Mouse (Mus musculus) adipocyte (in vitro differentiated cells): Measurements from ENCODE around the gene Brdt.
A peak's percentile ranks its signal among the peaks of the same experiment; 100 is the strongest.

ENCODE experiments used
- DNase-seq: peaks from one replicate; pipeline ENCODE4 v3.0.0-alpha.2; 2016; ENCODE audit warnings: low spot score

Gene Brdt

DNA sequence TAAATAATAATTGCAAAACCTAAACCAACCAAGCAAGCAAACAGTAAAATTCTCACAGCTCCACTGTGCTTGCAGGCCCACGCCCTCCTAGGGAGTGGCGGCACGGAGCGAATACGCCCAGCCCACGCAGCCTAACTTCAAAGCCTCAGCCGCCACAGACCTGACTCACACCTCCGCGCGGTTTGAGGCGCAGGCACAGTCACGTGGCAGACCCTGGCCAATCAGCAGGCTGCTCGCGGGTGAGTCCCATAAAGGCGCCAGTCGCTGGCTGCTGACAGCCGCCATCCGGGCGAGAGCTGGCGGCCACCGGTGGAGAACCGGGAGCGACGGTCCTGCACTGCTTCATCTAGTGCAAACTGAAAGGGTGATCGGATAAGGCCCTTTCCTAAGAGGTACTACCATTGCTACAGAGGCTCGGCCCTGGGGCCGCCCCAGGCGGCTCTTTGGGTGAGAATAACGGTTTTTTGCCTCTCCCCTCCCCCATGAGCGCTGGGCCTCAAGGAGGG is at the start of gene Brdt:
TSS of gene Brdt (plus strand) at position 244 of the 506 bp plus-strand sequence.
- no peak for DNase-seq

DNA sequence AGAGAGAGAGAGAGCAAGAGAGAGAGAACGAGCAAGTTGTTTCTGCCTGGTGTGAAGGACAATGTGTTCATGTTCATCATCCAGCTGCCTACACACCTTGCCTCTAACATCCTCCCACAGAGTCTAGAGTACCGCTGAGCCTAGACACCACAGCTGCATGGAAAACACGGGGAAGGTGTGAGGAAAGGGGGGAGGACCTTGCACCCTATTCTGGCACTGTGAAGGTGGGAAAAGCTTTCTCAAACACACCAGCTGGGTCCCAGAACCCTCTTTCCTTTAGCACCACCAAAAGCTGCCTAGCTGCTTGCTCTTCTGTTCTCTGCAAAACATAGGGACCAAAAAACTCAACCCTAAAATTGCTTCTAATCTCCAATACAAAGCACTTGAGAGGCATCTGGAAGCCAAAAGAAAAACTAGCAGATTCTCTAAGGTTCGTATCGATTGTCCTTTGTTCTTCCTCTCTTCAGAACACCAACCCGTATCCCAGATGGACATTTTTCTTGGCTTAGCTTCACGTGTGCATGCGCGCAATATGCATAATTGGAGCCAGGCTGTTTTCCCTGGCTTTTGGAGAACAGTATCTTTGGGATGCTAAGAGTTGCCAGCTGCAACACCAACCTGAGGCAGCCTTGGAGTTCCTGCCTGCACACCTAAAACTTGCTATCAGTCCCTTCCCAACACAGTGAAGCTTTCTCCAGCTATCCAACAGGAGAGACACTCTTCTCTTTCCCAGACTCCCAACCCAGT is 48.2 kb upstream of the Brdt start:
- no peak for DNase-seq

DNA sequence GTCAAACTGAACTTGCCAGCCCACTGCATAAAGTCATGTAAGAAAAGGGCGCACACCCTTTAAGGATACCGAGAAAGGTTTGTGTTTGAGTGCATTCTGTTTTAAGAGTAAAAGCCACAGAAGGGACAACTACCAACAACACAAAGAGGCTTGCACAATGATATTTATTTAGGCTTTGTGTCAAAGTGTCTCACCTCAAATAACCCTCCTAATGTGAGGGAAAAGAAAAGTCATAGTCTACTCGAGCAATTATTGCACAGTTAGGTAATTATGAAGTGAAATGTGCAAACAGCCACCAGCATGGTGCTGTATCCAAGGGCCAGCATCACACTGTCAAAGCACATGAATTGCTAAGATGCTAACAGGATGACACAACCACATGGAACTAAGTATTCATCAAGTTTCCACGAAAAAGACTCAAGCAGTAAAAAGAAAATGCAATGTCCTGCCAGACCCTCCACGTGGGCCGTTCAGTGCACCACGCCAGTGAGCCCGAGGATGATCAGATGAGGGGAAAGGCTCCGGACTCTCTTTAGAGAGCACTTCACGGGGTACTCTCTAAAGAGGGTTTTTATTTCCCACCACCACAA is 46.9 kb upstream of the Brdt start:
- DNase-seq: peak; percentile 74

DNA sequence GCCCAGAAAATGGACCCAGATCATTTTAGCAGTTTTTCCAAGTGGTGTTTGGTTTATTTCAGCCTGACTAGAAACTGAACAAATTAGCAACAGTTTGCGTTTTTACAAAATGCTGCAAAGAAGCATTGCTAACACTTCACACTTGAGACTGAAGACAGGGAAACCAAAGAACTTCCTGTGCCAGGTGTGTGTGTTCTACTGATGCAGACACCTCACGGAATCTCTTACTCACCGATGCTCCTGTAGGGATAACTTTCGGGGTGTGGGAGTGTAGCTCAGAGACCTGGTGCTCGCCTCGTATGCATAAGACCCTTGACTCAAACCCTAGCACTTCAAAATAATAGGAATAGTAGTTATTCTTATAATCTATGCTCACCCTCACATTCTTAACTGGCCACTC is 45.4 kb upstream of the Brdt start:
- no peak for DNase-seq

DNA sequence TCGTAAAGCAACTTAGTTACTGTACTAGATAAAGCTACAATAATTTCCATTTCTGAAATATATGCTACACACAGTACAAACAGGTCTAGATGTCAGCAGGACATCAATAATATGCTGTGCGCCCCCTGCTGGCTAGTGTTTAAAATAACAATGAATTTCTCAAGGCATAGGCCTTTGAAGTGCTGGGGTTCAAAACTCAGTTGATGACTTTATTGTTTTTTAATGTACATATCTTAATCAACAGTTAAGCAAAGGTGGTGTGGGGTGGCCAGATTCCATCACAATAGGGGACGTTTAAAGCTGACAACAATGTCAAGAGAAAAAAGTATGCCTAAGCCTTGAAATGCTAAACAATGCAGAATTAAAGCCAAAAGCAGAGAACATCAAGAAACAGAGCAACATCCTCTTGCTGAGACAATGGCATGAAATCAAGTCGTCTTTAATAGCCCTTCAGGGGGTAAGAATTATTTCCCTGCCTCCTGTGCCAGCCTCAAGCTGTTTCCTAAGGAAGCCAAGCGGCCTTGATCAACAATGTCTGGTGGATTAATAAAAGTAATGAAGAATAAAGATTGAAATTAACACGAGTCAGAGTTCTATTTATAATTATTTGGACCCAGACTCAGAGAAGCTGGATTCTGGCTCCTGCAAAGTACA is 43.6 kb upstream of the Brdt start:
- peak; percentile 93 for DNase-seq

DNA sequence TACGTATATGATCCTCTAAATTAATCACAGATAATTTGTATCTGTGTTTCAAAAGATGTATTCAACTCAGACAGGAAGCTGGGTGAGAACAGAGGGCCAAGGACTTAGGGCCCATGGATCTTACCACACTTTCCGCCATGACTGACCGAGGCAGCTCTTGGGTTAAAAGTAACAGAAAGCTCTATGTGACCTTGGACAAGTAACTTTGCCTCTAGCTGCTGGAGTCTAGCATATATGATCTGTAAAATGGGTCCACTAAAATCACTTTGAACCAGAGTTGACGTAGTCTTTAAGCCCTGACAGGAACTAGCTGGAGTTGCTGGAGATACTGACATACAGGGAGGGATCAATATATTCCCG is 43.1 kb upstream of the Brdt start:
- peak; percentile 50 for DNase-seq

DNA sequence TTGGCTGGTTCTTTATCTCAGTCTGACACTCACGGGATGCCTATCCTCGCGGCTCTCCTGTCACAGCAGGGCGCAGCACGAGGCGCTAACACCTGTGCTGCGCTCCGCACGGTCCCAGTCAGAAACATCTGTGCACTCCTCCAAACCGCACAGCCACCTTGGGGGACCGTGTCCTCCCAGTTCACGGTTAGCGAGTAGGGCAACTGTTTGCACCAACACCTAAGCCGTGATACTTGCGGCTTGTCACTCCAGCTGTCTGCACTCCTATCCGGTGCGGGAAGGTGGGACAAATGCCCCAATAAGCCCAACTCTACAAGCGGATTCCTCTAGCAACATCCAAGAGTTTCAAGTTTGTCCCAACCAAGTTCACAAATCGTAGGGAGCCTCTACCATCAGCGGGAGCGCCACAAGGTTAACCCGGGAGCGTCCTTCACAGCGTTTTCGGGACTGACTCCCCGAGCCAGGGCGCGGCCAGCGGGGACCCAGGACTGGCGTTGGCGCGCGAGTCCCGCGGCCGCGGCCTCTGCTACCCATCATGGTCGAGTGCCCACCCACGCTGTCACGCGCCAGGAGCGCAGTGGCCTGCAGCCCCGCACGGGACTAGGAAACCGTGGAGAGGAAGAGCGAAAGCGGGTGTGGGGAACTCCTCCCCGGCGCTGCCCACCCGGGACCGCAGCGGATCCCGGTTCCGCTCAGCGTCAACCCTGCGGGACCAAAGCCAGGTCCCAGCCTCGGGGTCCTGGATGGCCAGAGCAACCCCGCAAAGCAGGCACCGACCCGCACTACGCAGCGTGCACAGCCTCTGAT is 42.3 kb upstream of the Brdt start:
- DNase-seq: peak; percentile 57

DNA sequence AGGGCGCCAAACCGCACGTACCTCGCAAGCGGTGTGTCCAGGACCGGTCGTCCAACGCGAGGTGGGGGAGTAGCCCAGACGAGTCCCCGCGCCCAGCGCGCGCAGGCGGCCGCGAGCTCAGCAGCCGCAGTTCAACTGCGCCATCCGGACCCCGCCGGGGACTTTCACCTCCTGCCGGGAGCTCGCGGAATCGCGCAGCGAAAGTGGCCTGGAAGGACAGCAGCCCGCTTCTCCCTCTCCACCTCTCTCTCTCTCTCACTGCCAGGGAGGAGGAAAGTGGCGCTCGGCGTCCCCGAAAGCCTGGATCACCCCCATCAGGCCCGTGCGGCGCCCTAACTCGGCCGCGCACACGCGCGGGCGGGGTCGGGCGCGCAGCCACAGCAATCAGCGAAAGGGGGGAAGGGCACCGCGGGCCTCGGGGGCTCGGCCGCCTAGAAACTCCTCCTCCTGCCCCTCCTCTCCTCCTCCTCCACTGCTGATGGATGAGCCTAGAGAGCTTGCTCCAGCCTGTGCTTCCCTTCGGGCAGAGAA is 41.7 kb upstream of the Brdt start, which contains the start of gene Tgfbr3:
TSS of gene Tgfbr3 (minus strand) at position 396 of the 531 bp plus-strand sequence.
- DNase-seq: peak; percentile 90

DNA sequence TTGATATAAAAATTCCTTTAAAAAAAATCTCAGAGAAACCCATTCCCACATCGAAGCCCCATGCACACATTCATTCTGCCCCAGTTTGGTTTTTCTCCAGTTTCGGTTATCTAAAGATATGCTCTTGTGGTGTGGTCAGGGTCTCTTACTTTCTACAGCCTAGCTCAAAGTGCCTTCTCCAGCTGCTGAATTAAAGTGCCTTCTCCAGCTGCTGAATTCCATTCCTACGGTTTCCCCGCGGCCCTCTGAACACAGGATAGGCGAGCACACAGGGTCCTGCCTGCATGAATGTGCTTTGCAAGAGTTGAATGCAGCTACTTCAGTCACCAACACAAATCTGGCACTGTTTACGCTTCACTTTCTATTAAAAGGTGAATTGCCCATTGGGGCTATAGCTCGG is 41.0 kb upstream of the Brdt start:
- no peak for DNase-seq

DNA sequence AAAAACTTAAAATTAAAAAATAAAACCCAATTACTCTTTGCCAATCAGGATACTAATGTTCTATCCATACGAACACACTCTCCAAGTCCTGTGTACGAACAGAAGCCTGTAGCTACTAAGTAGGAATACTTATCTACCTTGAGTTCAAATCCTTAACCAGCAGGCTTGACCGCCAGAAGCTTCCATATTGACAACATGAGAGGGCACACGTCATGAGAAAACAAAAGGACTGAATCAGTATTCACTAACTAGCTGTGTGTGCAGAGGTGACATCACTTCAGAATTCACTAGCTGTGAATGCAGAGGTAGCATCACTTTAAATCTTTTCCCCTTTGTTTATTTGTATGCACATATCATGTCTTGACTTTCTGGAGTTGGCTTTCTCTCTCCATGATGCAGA is 36.9 kb upstream of the Brdt start:
- DNase-seq: no peak

DNA sequence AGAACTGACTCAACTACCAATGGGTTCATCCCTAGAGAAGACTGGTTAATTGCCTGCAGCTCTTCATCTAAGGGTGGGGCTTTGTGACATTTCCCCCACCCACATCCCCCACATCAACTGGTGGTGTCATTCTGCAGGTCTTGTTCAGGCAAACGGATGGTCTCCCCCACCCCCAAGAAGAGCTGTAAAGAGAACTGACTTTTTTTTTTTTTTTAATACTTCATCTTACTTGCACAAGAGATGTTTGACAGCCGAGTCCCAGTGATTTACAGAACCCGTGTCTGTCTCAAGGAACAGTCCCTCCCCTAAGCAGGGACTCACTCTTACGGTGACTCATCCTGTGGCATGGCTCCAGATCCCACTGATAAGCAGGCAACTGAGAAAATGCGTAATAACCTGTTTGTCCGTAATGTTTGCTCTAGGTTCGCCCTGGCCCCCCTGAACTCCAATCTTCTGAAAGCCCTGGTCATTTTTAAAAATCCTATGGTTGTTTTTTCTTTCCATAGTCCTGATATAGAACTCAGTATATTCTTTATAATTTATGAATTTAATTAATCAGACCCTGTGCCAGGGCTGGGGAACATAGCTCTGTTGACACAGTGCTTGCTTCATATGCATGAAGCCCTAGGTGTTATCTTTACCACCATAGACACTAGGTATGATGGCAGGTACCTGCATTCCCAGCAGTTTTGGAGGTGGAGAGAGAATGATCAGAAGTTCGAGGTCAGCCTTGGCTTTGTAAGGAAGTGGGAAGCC is 35.7 kb upstream of the Brdt start:
- peak; percentile 79 for DNase-seq

DNA sequence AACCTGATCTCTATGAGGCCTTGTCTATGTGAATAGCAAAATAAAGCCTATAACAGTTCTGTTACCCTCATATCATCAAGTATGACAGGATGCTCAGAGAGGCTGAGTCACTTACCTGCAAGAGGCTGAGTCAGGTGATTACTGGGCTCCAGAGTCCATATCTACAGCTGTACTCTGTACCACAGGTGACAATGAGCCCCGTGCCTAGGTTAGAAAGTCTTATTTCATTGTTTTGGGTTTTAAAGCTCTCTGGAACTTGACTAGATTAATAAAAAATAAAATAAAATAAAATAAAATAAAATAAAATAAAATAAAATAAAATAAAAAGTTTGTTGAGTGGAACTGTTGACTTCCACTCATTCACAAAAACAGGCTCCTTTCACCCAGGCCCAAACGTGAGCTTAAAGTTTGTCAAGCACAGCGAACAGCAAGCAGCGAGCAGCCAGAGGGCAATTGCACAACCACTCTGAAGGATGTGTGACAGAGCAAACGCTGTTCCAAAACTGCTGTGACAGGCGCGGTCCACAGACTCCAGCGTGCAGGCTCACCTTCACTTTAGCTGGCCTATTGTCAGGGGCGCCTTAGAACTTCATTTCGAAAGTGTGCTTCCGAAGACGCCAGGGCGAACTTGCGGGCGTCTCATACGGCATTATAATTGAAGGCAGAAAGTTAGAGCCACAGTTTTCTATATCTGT is 35.0 kb upstream of the Brdt start:
- DNase-seq: peak; percentile 64

DNA sequence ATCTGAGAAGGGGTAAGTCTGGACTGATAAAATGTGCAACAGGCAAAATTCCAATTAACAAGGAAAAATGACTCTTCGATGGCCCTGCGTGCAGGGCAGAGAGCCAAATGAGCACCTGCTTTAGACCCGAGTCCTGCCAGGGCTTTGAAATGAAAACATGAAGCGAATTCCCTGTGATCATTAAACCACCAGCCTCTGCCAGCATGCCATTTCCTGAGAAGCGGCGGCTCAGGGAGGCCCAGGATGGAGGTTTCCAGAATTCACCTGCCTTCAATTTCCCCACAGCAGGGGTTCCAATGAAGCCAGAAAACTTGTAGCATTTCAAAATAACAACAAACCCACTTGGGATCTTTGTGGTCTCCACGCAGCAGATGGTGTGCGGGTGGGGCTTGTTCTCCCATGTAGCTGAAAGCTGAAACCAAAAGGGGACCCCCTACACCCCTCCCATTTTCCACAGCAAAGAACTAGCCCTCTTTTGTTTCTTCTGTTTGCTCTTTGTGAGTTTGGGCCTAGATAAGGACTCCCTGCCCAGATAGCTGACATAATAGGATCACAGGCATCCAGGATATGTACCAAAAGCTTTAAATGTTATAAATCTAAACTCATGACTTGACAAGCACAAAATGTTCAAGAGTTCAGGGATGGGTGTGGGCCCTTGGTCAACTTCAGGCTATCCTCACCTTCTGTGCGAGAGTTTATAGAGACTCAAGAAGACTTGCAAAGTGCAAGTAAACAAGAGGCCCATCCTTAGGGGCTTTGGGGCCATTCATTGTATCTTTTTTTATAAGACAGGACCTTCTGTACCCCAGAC is 34.2 kb upstream of the Brdt start:
- DNase-seq: no peak

DNA sequence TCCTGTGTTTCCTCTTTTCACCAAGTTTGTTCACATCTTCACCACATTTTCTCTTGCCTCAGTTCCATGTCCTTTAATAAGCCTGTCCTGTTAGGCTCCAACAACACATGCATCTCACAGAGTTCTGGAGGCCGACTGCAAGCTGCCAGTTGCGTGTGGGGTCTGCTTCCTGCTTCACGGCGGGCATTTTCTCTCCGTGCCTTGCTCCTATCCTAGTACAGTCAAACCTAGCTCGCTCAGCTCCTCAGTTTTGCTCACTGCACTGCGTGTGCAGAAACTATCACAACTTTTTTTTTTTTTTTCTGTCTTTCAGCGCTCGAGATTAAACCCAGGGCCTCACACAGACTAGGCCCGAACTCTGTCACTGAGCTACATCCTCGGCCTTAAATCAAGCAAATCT is 32.1 kb upstream of the Brdt start:
- no peak for DNase-seq

DNA sequence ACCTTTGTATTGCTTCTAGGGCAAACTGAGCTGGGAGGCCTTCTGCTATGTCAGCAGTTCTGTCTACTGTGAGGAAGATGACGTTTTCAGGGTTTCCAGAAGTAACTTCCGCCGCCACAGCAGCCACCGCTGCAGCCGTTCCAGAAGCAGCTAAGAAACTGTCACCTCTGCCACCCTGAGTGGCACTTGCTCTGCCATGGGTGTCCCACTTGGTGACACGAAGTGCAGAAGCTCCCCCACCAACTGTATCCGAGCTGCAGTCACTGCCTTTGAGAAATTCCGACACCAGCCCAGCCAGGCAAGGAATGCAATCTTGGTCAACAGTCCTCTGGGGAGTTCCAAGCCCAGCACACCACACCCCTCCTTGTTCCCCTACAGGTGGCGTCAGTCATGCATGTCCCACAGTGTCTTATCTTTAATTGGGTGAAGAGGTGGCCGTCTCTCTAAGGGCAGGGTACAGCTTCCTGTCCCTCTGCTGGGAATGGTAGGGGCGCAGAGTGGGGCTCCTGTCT is 27.6 kb upstream of the Brdt start:
- no peak for DNase-seq

DNA sequence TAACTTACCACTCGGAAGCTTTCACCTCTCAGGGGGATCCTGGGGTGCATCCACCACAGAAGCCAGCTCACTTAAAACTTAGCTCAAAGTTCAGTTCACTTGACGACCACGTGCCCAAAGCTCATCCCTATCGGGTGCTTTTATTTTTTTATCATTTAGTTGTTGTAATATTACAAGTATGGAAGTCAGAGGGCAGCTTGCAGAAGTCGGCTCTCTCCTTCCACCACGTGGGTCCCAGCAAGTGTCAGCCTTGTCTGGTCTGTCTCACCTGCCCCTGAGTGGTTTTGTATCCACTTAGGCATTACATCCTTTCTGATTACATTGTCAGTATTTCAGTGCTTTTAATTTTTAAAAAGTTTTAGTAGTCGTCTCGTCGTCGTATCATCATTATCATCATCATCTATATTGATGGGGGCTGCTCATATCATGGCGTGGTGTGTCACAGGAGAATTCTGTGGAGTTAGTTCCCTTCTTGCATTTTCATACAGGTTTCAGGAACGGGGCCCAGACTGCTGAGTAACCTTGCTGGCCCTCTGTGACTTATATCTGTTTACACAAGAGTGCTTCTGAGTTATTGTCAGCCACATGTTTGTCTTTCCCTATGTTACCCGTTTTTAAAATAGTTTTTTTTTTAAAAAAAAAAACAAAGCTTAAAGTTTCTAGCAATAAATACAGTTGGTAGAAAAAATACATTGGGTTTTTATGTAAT is 26.7 kb upstream of the Brdt start:
- DNase-seq: no peak

DNA sequence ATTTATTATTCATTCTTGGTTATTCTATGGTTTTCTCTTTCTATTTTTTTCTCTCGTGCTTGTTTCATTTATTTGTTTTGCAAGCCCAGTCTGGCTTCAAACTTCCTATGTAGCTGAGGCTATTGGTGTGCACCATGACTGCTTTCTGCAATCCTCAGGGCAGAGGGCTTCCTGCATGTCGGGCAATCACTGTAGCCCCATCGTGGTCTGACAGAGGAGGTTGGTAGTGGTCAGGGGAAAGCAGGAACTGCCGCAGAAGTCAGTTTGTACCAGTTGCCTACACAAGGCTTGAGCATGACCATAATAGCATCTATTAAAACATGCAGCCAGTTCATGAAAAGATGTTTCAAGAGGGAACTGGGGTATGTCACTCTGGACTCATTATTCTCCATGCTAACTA is 23.5 kb upstream of the Brdt start:
- no peak for DNase-seq

DNA sequence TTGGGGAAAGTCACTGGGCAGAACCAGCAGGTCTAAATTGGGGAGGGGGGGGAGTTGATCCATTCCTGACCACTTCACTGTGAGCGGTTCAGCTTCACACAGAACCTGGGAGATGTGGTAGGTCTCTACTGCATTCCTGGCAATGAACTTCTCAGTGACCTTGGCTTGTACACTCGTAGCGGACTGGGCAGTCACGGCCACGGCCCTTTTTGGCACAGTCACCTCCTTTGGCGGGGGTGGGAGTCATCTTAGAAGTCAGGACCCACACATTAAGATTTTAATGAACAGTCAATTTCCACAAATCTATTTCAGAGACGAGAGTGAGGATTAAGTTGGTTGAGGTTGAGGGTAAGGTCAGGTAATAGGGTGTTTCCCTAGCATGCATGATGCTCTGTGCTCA is 13.8 kb upstream of the Brdt start:
- DNase-seq: no peak

DNA sequence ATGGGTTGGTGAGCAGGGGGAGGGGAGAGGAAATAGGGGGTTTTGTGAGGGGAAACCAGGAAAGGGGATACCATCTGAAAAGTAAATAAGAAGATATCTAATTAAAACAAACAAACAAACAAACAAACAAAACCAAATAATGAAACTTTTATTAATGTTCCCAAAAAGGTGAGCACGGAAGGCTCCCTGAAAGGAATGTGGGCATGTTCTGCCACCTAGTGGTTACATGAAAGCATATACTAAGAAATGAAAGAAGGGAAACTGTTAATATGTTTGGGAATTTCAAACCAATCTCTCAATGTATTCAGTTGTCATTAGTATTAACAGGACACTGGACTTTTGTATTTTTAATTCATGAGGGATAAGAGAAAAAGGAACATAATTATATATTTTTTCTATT is 10.3 kb upstream of the Brdt start:
- peak; percentile 77 for DNase-seq
